Mouse (Mus musculus) intestine, embryonic 15.5 days (tissue): ENCODE measurements around the gene Kcnj6. TPM values are rescaled to one million over a fixed set of nuclear protein-coding genes. Genes with fewer than 3 reads are reported as not detected.
A peak's percentile ranks its signal among the peaks of the same experiment; 100 is the strongest.

Experiments used
- ATAC-seq: fragments of 200-750 bp; cut with Nextera tagmentation; 2 replicates; pipeline ENCODE4 v1.8.0; 2017; ENCODE audit warnings: moderate TSS enrichment, moderate library complexity
- H3K27ac ChIP-seq: fragments of 300-500 bp; sonication (generic); 2 replicates; pipeline ENCODE4 v1.5.1; 2015; ENCODE audit warnings: mild to moderate bottlenecking, inconsistent platforms
- H3K27me3 ChIP-seq: fragments of 300-500 bp; sonication (generic); replicated peaks from 2 replicates; pipeline ENCODE4 v1.6.1; 2015; ENCODE audit warnings: inconsistent platforms
- H3K36me3 ChIP-seq: fragments of 300-500 bp; sonication (generic); 2 replicates; pipeline ENCODE4 v1.6.1; 2015; ENCODE audit warnings: inconsistent platforms
- H3K4me1 ChIP-seq: fragments of 300-500 bp; sonication (generic); replicated peaks from 2 replicates; pipeline ENCODE4 v1.6.1; 2015; ENCODE audit warnings: inconsistent platforms
- H3K4me2 ChIP-seq: fragments of 300-500 bp; sonication (generic); replicated peaks from 2 replicates; pipeline ENCODE4 v1.6.1; 2015; ENCODE audit warnings: mild to moderate bottlenecking, inconsistent platforms
- H3K4me3 ChIP-seq: fragments of 300-500 bp; sonication (generic); replicated peaks from 2 replicates; pipeline ENCODE4 v1.5.1; 2015; ENCODE audit warnings: inconsistent platforms
- H3K9ac ChIP-seq: fragments of 300-500 bp; sonication (generic); 2 replicates; pipeline ENCODE4 v1.6.1; 2015; ENCODE audit warnings: inconsistent platforms
- H3K9me3 ChIP-seq: fragments of 300-500 bp; sonication (generic); 2 replicates; pipeline ENCODE4 v1.6.1; 2016; ENCODE audit warnings: inconsistent platforms
- WGBS: fragments of 180-500 bp; shearing (Covaris S2); methylation state at CpG from one replicate; pipeline ENCODE4 v1.1.7; 2015; 5-methylcytosine and 5-hydroxymethylcytosine counted together
- polyA plus RNA-seq: library from polyadenylated mRNA; unstranded; fragments of >200 nt; fragmentation: Nextera tagmentation; extraction: Ambion mirVana; gene quantifications from 2 replicates; pipeline ENCODE4 v1.2.1, GENCODE M21; 2015

Gene Kcnj6
- 0.06 and 0.13 TPM in 2 replicates for polyA plus RNA-seq

DNA sequence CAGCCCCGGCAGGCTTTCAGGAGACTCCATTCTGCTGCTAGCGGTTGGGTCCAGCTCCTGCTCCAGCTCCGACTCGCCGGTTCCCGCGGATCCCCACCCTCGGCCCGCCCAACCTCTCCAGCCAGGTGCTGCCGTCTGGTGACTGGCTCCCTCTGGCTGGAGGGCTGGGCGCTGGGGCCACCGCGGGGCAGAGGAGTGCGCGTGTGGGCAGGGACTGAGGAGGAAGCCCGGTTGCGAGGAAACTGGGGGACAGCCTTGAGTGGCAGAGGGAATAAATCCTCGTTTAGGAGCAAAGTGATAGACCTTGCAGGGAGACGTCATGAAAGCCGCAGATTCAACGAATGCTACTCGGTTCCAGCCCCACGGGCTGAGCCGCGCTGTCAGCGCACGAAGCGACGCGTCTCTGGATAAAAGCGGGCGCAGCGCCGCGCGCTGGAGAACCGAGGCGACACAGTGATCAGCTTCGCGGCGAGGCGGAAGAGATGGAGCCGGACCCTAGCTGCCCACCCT, at the start of gene Kcnj6:
Gene Kcnj6, minus strand, starts transcription at position 362 of the 510 bp plus-strand sequence.
- Histone ChIP-seq H3K4me1 (no peaks in the 10 kb centered on the region), H3K9ac (no peak within 1 kb of the TSS), H3K4me3 (peak within 1 kb of the TSS; percentile 21), H3K36me3 (no peaks in the 10 kb centered on the region), H3K4me2 (peak within 1 kb of the TSS; percentile 55), H3K27me3 (peaks cover 35% of the 10 kb centered on the region), H3K9me3 (no peaks in the 10 kb centered on the region), H3K27ac (no peak within 1 kb of the TSS)
- 1% methylated on average over 43 of the region's 43 CpGs for WGBS
- 0 out of 2 replicates have a peak, but pooled peaks have one; percentile 36 for ATAC-seq

DNA sequence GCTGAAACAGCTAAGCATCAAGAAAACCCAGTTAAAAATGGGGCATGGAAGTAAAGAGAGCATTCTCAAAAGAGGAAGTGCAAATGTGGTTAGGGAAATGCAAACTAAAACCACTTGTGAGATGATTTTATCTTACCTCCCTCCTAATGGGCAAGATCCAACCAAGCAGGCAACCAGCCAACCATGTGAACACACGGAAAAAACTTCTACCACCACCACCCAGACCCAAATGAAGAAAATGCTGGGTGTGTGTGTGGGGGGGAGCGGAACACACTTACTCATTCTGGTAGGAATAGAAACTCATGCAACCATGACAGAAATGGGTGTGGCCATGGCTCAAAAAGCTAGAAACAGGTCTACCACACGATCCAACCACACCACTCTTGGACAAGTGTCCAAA, 12.4 kb upstream of the Kcnj6 start:
- H3K36me3 ChIP-seq, result no peaks in the 10 kb centered on the region
- no peak overlapping the region for H3K27ac ChIP-seq
- ATAC-seq, result no peak
- no peaks in the 10 kb centered on the region for H3K27me3 ChIP-seq
- H3K4me2 ChIP-seq, result no peak overlapping the region
- 91% methylated on average over 3 of the region's 3 CpGs for WGBS
- H3K9ac ChIP-seq, result no peak overlapping the region
- no peaks in the 10 kb centered on the region for H3K4me1 ChIP-seq
- no peaks in the 10 kb centered on the region for H3K9me3 ChIP-seq
- no peak overlapping the region for H3K4me3 ChIP-seq

DNA sequence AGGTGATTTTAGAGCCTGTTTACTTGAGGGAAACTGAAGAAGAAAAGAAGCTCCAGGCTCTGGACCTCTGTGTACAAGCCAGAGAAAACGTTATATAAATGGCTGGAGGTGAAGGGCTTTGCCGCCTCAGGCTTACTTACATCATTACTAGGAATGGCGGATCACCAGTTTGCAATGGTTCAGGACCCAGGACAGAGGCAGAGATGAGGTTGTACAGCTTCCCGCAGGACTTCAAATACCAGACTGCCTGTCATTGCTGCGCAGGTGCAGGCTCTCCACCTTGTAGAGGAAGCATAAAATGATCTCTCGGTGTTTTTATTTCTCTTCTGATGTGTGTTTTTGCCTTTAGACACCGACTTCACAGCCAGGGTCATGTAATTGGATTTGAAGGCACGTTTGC, 7.1 kb upstream of the Kcnj6 start:
- Histone ChIP-seq H3K27ac (no peak overlapping the region), H3K27me3 (no peaks in the 10 kb centered on the region), H3K4me1 (no peaks in the 10 kb centered on the region), H3K9me3 (no peaks in the 10 kb centered on the region), H3K4me2 (no peak overlapping the region), H3K9ac (no peak overlapping the region), H3K4me3 (no peak overlapping the region), H3K36me3 (no peaks in the 10 kb centered on the region)
- no peak for ATAC-seq
- WGBS, result 34% methylated on average over 8 of the region's 8 CpGs

GRCm38 (mm10) chr16:94999551-94999950, 2.0 kb upstream of the Kcnj6 start:
- Histone ChIP-seq H3K27me3 (peaks cover 35% of the 10 kb centered on the region), H3K9ac (no peak overlapping the region), H3K4me1 (no peaks in the 10 kb centered on the region), H3K36me3 (no peaks in the 10 kb centered on the region), H3K9me3 (no peaks in the 10 kb centered on the region), H3K4me2 (no peak overlapping the region), H3K27ac (no peak overlapping the region), H3K4me3 (no peak overlapping the region)
- ATAC-seq, result no peak
- 71% methylated on average over 5 of the region's 5 CpGs for WGBS

GRCm38 (mm10) chr16:94999019-94999418, 1.5 kb upstream of the Kcnj6 start:
- no peak overlapping the region for H3K4me2 ChIP-seq
- WGBS, result 72% methylated on average over 3 of the region's 3 CpGs
- H3K27me3 ChIP-seq, result peaks cover 35% of the 10 kb centered on the region
- H3K27ac ChIP-seq, result no peak overlapping the region
- ATAC-seq, result no peak
- H3K4me1 ChIP-seq, result no peaks in the 10 kb centered on the region
- H3K36me3 ChIP-seq, result no peaks in the 10 kb centered on the region
- H3K9ac ChIP-seq, result no peak overlapping the region
- no peak overlapping the region for H3K4me3 ChIP-seq
- no peaks in the 10 kb centered on the region for H3K9me3 ChIP-seq

DNA sequence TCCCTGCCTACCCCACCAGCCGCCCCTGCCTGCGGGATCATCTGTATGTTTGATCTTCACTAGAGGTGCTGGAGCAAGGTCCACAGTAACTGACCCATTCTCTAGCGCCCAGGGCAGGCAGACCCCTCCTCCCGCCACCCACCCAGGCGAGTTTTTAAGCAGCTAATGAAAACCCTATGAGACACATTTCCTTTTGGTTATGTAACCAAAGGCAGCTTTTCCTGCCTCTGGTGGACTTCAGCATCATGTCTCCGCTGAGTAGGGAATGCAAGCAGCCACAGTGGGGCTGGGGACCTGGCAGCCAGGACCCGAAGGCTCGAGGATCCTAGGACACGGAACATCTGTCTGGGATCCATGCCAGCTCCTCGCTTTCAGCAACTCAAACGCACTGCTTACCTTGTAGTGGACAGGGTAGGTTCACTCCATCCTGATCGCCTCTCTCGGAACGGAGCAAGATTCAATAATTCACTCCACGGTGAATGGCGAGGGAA, 665 bp downstream of the Kcnj6 start:
- Histone ChIP-seq H3K9me3 (no peaks in the 10 kb centered on the region), H3K27ac (no peak overlapping the region), H3K27me3 (peaks cover 35% of the 10 kb centered on the region), H3K4me2 (peak overlapping the region; percentile 55), H3K9ac (no peak overlapping the region), H3K4me3 (peak overlapping the region; percentile 21; the same call in 1 of the 2 replicates), H3K4me1 (no peaks in the 10 kb centered on the region), H3K36me3 (no peaks in the 10 kb centered on the region)
- 16% methylated on average over 16 of the region's 16 CpGs for WGBS
- no peak for ATAC-seq

- WGBS, result 14% methylated on average over 13 of the region's 13 CpGs
Measured at GRCm38 (mm10) chr16:94995542-94996131, 1.9 kb downstream of the Kcnj6 start.

DNA sequence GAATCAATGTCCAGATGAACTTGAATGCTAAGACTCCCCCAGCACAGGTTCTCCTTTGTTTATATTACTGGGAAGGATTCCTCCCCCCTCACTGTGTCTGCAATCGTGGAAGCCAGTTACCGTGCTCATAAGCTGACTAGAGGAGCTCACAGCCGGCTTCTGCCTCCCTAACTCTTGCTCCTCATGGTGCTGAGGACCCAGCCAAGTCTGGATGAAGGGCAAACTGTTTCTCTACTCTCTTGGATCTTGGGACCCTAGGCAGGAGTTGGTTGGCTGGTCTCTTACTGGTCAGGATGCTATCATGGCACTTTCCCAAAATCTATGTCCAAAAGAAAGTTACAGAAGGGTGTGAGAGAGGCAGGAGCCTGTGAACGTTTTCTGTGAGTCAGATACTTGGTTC, 2.6 kb downstream of the Kcnj6 start:
- ATAC-seq, result no peak
- 55% methylated on average over 4 of the region's 4 CpGs for WGBS
- H3K9me3 ChIP-seq, result no peaks in the 10 kb centered on the region

More at GRCm38 (mm10) chr16:94995542-94996131, 1.9 kb downstream of the Kcnj6 start:
- no peak overlapping the region for H3K27ac ChIP-seq
- H3K9me3 ChIP-seq, result no peaks in the 10 kb centered on the region
- H3K4me3 ChIP-seq, result no peak overlapping the region
- H3K36me3 ChIP-seq, result no peaks in the 10 kb centered on the region
- H3K4me2 ChIP-seq, result no peak overlapping the region
- H3K27me3 ChIP-seq, result peaks cover 35% of the 10 kb centered on the region
- ATAC-seq, result no peak
- no peaks in the 10 kb centered on the region for H3K4me1 ChIP-seq
- H3K9ac ChIP-seq, result no peak overlapping the region

DNA sequence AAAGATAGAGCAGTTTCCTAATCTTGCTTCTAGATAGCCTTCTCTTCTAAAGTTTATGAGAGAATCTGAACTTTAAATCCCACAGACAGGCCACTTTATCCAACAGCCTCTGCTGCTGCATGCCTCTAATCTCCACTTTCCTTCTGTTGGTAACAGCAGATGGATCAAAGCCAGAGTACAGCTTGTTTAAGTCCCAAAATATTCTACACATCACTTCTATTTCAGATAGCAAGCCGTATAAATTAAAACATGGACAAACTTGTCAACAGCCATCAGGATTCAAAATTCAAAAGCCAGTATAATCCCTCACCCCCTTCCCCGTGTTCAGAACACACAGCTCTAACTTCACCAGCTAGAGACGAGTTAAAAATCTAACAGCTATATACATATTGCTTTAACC, 3.4 kb downstream of the Kcnj6 start:
- no peak for ATAC-seq
- 74% methylated on average over 3 of the region's 3 CpGs for WGBS
- no peaks in the 10 kb centered on the region for H3K4me1 ChIP-seq
- no peak overlapping the region for H3K4me3 ChIP-seq
- H3K36me3 ChIP-seq, result no peaks in the 10 kb centered on the region
- no peak overlapping the region for H3K27ac ChIP-seq
- no peaks in the 10 kb centered on the region for H3K9me3 ChIP-seq
- H3K4me2 ChIP-seq, result no peak overlapping the region
- no peak overlapping the region for H3K9ac ChIP-seq
- peaks cover 31% of the 10 kb centered on the region for H3K27me3 ChIP-seq

More for the DNA sequence above, 2.6 kb downstream of the Kcnj6 start:
- Histone ChIP-seq H3K9ac (no peak overlapping the region), H3K27me3 (peaks cover 35% of the 10 kb centered on the region), H3K36me3 (no peaks in the 10 kb centered on the region), H3K27ac (no peak overlapping the region), H3K4me2 (no peak overlapping the region), H3K4me1 (no peaks in the 10 kb centered on the region), H3K4me3 (no peak overlapping the region)

GRCm38 (mm10) chr16:94990114-94990513, 7.4 kb downstream of the Kcnj6 start:
- no peak overlapping the region for H3K4me3 ChIP-seq
- no peak for ATAC-seq
- H3K27ac ChIP-seq, result no peak overlapping the region
- no peaks in the 10 kb centered on the region for H3K27me3 ChIP-seq
- no peak overlapping the region for H3K9ac ChIP-seq
- H3K4me1 ChIP-seq, result no peaks in the 10 kb centered on the region
- H3K36me3 ChIP-seq, result no peaks in the 10 kb centered on the region
- H3K4me2 ChIP-seq, result no peak overlapping the region
- WGBS, result 72% methylated on average over 2 of the region's 2 CpGs
- H3K9me3 ChIP-seq, result no peaks in the 10 kb centered on the region

DNA sequence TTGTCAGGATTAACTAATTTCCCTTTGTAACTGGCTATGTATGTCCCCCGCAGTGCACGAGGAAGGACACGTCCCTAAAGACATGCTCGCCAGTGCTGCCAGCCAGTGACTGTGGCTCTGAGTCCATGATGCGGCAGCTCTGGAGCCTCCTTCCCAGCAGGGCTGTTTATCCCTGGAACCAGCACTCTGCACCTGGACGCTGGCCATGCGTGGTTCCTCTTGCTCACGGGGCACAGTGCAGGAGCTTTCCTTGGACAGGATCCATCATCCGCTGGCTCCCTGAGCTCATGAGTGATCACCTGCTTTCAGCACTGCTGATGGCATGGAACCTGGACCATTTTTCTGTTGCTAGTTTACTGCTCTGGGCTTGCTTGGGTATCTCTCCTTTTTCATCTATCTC, 10.8 kb downstream of the Kcnj6 start:
- Histone ChIP-seq H3K9ac (no peak overlapping the region), H3K36me3 (no peaks in the 10 kb centered on the region), H3K4me3 (no peak overlapping the region), H3K27me3 (no peaks in the 10 kb centered on the region), H3K4me2 (no peak overlapping the region), H3K9me3 (no peaks in the 10 kb centered on the region), H3K27ac (no peak overlapping the region), H3K4me1 (no peaks in the 10 kb centered on the region)
- WGBS, result 73% methylated on average over 9 of the region's 9 CpGs
- ATAC-seq, result no peak

DNA sequence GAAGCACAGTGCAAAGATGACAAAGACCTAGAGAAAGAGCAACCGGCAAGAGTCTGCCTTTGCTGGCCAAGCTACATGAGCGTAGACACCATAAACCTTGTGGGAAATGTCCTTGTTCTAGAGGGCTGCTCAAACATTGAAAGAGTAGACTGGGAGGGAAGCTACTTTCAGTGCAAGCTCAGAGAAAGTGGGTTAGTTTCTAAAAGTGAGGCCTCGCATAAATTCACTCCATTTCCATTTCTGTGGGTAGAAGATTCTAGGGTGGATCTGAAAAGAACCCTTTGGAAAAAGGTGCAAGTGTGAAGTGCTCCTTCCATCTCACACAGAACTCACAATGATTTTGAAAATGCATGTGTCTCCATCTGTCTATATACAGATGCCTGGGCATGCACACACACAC, 13.2 kb downstream of the Kcnj6 start:
- H3K27ac ChIP-seq, result no peak overlapping the region
- H3K4me1 ChIP-seq, result no peaks in the 10 kb centered on the region
- no peaks in the 10 kb centered on the region for H3K9me3 ChIP-seq
- no peak overlapping the region for H3K9ac ChIP-seq
- no peaks in the 10 kb centered on the region for H3K27me3 ChIP-seq
- 96% methylated on average over 3 of the region's 3 CpGs for WGBS
- no peaks in the 10 kb centered on the region for H3K36me3 ChIP-seq
- H3K4me2 ChIP-seq, result no peak overlapping the region
- no peak overlapping the region for H3K4me3 ChIP-seq
- no peak for ATAC-seq

DNA sequence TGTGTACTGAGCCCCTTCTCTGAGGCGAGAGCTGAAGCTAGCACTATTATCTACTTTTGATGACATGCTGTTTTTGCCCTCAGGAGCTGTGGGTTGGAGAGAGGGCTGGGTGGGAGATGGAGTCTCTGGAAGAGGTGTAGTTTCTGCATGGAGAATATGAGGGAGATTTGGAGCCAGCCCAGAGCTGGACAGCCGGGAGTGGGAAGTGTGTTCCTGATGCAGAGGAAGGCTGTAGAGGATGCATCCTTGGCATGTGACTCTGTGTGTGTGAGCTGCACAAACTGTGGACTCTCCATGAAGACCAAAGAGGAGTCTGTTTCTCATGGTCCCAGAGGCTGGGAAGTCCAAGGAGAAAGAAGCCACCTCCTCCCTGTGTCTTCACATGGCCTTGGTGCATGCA, 17.1 kb downstream of the Kcnj6 start:
- WGBS, result 87% methylated on average over 2 of the region's 2 CpGs
- no peak overlapping the region for H3K27ac ChIP-seq
- no peaks in the 10 kb centered on the region for H3K27me3 ChIP-seq
- ATAC-seq, result no peak
- H3K36me3 ChIP-seq, result no peaks in the 10 kb centered on the region
- H3K4me3 ChIP-seq, result no peak overlapping the region
- H3K4me1 ChIP-seq, result no peaks in the 10 kb centered on the region
- H3K9me3 ChIP-seq, result no peaks in the 10 kb centered on the region
- no peak overlapping the region for H3K4me2 ChIP-seq
- no peak overlapping the region for H3K9ac ChIP-seq
